Mouse (Mus musculus) CH12.LX (cell line): ENCODE data around the gene Smg6.

ENCODE experiments used
- CTCF ChIP-seq, 2 experiments: IDR thresholded peaks in 1 of 2; conservative IDR thresholded peaks in 1 of 2; 2 replicates each; pipeline ENCODE4 v1.5.1; 2011 to 2012; ENCODE audit warnings: low read depth in 2 of 2, low read length in 2 of 2, improper control_type of control experiment in 1 of 2, inconsistent platforms in 1 of 2, mild to moderate bottlenecking in 1 of 2, moderate library complexity in 1 of 2
- KAT2A ChIP-seq: IDR thresholded peaks from 2 replicates; pipeline ENCODE4 v1.6.1; 2012; ENCODE audit warnings: low read length, improper control_type of control experiment, inconsistent platforms; ENCODE audit not compliant: insufficient replicate concordance
- MAX ChIP-seq: IDR thresholded peaks from 2 replicates; pipeline ENCODE4 v1.6.1; 2011; ENCODE audit warnings: low read length, improper control_type of control experiment
- MAZ ChIP-seq: IDR thresholded peaks from 2 replicates; pipeline ENCODE4 v1.6.1; 2012; ENCODE audit warnings: low read depth, mild to moderate bottlenecking, inconsistent platforms, low read length, improper control_type of control experiment, moderate library complexity
- NELFE ChIP-seq: IDR thresholded peaks from 2 replicates; pipeline ENCODE4 v1.6.1; 2011; ENCODE audit warnings: low read depth, low read length, improper control_type of control experiment

DNA sequence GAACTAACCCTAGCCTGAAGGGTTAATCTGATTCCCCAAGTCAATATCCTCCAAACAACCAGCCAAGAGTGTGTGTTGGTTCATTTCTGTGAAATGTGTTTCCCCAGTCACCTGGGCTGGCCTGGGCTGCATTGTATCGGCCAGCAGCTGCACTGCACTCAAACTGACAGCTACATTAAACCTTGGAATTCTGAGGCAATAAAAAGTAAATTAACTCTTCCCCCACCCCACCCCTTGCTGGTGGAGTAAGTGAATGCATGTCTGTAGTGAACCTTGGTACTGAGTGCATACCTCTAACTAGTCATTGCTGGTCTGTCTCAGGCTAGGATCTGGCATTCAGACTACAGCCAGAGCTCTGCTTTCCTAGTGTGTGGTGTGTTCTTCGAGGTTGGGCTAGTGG lies 124.2 kb downstream of the Smg6 start:
- TF ChIP-seq NELFE (no peak), KAT2A (no peak), MAX (no peak), MAZ (no peak), CTCF (conservative IDR thresholded peaks at IDR 0.05 in 1 of 2, IDR thresholded peaks at IDR 0.05 in 1 of 2; ENCODE audit: low read depth in 2 of 2, low read length in 2 of 2) (no peak)
